Mouse (Mus musculus): ENCODE data around the gene Anp32b. TPM values are rescaled to one million over a fixed set of nuclear protein-coding genes. Genes with fewer than 3 reads are reported as not detected.
A peak's percentile ranks its signal among the peaks of the same experiment; 100 is the strongest.

The Anp32b gene
- total RNA-seq, 1 experiment from 2014 or later = 196 TPM

DNA sequence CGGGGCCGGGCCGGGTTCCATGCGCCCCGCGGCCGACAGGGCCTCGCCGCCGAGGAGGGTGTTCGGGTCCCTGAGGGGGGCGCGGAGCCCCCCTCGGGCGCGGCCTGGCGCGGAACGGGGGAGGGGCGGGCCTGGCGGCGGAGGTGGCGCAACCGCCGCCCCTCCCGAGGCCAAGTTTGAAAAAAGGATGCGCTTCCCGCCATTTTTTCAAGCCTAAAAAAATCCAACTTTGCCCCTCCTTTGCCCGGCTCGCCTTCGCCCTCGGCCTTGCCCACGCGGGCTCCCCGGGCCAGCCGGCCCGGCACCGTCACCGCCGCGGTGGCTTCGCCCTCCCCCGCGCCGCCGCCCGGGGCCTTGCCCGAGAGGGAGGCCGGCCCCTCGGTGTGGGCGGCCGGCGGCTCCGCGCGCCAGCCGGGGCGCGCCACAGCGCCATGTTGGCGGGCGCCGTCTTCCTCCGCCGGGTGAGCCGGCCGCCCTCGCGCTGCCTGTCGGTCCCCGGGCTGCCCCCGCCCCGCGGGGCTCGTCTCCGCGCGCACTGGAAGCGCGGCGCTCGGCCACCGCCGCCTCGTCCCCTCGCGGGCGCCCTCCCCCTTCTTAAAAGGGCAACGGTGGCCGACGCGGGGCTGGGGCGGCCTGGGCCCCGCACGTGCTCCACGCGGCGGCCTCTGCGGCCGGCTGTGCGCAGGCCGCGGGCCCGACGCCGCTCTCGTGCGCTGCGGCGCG lies 1.2 kb downstream of the Anp32b start:
- no peak for ATAC-seq (replicated peaks; ENCODE audit: low read depth, poor library complexity, severe bottlenecking)

DNA sequence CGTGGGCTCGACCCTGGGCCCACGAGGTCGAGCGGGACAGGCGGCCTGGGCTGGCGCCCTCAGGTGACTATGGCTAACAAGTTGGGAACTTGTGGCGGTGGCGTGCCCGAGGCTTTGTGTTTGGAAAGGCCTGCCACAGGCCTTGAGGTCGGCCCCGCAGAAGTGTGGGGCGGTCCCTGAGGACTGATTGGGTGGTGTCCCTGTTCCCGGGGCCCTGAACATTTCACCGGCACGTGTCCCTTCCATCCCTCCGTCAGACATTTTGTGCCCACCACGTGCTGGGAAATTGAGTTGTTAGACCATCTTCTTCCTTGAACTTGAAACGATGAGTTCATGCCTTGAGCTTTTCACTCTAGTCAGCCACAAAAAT lies 1.8 kb downstream of the Anp32b start:
- ATAC-seq (replicated peaks; ENCODE audit: low read depth, poor library complexity, severe bottlenecking) = peak; percentile 41

DNA sequence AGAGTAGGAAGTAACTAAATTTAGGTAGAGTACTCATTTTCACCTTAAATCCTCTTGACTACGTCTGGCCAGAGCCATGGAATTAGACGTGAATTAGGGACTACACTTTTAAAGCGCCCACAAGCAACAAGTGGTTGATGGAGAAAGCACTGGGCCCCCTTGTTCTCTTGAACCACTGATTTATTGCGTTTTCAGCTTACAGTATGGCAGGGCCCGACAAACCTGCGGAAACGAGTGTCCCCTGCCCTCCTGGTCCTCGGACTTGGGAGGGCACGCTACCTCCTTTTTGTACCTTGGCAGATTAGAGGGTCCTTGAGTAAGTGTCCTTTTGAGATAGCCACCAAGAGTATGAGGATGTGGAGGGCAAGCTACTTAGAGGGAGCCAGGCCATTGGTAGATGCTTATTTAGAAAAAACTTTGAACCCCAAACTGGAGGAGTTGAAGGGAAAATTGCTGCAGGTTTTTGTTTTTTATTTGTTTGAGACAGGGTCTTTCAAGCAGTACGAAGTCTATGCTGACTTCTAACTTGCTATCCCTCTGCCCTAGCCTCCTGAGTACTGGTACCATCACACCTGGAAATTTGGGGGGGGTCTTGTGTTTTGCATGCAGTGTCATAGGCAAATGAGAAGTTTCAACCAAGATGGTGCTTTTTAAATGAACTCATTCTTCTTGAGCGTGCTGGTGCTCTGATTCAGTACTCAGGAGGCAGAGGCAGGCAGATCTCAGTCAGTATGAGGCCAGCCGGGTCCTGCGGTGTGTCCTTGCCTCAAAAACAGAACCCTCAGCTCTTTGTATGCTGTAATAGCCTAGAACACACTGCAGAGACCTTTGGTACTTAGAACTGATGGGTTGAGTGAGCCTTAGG lies 2.4 kb downstream of the Anp32b start:
- no peak for ATAC-seq (replicated peaks; ENCODE audit: low read depth, poor library complexity, severe bottlenecking)

DNA sequence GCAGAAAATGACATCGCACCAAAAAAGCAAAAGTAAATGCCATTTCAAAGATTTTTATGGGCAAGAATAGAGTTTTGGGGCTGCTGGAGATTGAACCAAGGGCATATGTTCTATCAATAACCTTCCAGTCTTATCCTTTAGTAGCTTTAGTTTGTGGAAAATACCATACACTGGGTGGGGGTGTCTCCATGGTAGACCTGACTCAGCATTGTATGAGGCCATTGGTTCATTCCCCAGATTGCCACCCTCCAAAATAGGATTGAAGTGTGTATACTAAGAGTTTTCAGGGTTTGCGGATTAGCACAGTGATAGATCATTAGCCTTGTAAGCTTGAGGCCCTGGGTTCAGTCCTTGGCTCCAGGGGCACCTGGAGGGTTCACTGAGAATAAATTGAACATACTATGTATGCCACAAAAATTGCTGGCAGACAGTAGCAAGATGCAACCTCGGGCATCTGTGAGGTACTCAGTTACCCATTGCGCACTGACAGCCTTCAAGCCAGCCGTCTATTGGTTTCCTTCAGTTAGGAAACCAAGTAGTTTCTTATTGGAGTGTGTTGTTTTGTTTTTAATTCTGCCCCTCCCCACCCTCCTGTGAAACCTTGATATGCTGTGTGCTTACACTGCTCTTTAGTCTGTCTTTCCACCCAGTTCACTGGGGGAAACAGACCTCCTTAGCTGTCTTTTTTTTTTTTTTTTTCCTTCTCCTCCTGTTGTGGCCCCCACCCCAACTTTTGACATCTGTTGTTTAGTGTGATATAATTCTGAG lies 3.6 kb downstream of the Anp32b start:
- 0 out of 2 replicates have a peak, but pooled peaks have one; percentile 4 for ATAC-seq (replicated peaks; ENCODE audit: low read depth, poor library complexity, severe bottlenecking)

DNA sequence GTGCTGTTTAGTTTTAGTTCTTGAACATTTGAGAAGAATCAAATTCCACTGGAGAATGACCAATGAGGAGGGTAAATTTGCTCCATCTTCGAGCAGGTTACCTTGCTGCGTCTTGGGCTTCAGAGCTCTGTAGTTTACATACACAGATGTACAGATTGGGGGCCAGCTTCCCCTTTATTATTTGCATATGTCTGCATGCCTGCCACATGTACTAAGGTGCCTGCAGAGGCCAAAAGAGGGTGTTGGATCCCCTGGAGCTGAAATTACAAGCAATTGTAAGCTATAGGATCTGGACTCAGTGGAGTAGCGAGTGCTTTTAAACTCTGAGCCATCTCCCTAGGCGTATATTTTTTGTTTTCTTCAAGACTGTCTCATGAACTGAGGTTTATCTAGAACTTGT lies 6.1 kb downstream of the Anp32b start:
- no peak for ATAC-seq (replicated peaks; ENCODE audit: low read depth, poor library complexity, severe bottlenecking)

DNA sequence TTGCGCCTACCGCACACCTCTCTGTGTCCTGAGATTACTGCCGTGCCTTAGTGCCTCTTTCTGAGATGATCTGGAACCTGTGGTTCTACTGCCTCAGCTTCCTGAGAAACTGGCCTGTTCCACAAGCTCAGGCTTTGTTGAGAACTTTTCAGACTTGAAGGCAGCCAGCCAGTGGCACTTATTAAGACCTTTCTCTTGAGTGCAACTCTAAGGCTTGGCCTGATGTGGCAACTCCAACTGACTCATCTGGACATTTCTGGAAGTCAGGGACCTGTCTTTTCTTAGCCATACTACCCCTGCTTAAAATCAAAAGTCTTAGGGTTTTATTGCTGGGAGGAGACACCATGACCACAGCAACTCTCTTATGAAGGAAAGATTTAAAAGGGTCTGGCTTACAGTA lies 6.5 kb downstream of the Anp32b start:
- no peak for ATAC-seq (replicated peaks; ENCODE audit: low read depth, poor library complexity, severe bottlenecking)

DNA sequence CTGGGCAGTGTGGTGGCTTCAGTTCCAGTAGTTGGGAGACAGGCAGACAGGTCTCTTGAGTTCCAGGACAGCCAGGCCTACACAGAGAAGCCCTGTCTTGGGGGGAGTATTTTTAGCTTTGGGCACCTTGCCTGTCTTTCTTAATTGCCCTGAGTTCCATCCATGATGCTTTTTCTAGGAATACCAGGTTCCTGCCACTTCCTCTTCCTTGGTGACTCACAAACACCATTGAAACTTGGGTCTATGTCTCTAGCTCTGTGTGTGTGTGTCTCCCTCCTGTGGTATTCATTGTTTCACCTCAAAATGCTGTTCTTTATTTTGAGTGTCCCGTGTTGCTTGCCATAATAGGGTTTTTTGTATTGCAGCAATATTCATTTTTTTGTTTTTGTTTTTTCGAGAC lies 7.7 kb downstream of the Anp32b start:
- ATAC-seq (replicated peaks; ENCODE audit: low read depth, poor library complexity, severe bottlenecking) = no peak

DNA sequence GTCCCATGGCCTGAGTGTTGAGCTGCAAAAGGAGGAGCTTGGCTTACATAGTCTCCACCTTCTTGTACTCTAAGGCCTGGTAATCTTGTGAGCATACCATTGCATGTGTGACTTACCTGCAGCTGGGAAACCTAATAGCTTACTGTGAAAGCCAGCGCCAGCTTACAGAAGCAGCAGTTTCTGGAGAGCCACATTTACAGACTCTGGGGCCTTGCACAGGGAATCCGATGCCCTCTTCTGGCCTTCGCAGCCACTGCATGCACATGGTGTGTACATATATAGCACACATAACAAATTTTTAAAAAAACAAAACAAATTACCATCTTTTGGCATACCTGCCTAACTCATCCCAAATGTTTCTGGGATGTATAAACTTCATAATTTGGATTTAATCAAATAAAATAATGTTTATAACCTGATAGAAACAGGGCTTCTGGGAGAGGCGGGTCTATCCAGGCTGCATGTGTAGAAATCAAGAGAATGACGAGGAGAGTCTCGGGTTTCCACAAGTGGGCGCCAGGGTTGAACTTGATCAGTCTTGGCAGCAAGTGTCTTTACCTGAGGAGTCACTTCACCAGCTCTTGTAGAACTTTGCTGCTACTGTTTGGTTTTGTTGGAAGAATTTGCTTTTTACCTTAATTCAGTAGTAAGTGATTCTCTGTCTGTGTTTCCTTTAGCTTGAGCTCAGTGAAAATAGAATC lies 12.6 kb downstream of the Anp32b start:
- ATAC-seq (replicated peaks; ENCODE audit: low read depth, poor library complexity, severe bottlenecking) = peak; percentile 79

DNA sequence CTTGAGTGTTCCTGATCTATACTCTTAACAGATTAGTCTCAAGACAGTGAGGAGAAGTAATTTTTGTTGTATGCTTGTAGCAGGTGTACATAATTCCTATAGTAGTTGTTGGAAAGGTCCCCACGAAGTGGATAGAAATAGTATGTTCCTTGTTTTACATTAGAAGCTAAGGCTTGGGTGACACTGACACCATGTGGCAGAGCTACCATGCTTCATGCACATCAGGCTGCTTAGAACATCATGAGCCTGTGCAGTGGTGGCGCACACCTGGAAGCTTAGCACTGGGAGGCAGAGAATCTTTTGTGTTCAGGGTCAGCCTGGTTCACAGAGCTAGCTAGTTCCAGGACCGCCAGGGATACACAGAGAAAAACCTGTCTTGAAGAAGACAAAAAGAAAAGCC lies 15.0 kb downstream of the Anp32b start:
- ATAC-seq (replicated peaks; ENCODE audit: low read depth, poor library complexity, severe bottlenecking) = no peak

DNA sequence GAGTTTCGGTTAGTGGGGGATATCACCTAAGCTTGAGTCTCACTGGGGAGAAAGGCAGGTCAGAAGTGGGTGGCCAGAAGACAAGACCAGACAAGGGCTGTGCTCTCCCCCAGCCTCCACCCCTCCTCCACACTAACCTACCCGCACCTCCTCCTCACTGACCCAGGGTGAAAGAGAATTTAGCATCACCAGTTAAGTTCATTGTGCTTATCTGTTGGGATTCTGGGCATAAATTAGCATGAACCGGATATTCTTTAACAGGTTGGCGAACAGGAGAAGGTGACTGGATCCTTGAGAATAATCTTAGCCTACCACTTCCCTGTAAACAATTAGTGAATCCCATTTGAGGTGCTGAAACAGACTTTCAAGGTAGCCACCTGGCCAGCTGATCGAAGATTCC lies 24.4 kb downstream of the Anp32b start:
- ATAC-seq (replicated peaks; ENCODE audit: low read depth, poor library complexity, severe bottlenecking) = no peak

DNA sequence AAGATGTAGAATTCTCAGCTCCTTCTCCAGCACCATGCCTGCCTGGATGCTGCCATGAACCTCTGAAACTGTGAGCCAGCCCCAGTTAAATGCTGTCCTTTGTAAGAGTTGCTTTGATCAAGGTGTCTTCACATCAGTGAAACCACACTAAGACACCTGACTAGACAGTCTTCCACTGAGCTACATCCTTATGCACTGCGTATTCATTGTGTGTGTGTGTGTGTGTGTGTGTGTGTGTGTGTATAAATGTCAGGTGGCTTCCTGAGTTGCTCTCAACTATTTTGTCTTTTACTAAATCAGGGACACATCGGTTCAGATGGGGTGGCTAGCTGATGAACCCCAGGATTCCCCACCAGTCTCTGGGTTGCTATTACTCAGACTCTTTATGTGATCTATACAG lies 28.4 kb downstream of the Anp32b start:
- ATAC-seq (replicated peaks; ENCODE audit: low read depth, poor library complexity, severe bottlenecking) = no peak

DNA sequence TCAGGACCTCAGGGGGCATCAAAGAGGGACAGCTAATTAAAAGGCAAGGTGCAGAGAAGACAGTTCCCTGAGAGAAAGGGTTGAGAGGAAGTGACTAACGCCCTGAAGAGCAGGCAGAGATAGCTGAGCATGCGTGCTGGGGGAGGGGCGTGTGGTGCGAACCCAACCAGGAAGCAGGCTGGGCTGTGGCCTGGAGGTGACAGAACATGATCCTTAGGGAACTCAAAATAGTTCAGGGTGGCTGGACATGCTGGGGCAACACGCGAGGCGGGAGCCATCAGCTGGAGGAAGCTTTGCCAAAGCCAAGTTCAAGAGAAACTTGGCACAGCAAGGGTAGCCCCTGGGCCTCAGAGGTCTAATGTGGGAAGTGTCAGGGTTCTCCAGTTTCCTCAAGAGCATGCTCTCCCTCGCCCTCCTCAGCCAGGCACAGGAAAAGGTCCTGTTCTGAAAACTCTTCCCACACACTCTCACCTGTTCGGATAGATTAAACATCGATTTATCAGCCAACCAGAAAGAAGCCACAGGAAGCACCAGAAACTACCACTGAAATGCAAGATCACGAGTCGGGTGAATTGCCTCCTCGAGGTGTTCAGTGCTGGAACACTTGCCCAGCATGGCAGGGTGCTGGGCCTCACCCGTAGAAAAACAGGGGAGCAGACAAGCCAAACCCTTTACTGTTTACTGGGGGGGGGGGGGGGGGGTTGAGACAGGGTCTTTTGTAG lies 35.2 kb downstream of the Anp32b start:
- peak; percentile 79 for ATAC-seq (replicated peaks; ENCODE audit: low read depth, poor library complexity, severe bottlenecking)

DNA sequence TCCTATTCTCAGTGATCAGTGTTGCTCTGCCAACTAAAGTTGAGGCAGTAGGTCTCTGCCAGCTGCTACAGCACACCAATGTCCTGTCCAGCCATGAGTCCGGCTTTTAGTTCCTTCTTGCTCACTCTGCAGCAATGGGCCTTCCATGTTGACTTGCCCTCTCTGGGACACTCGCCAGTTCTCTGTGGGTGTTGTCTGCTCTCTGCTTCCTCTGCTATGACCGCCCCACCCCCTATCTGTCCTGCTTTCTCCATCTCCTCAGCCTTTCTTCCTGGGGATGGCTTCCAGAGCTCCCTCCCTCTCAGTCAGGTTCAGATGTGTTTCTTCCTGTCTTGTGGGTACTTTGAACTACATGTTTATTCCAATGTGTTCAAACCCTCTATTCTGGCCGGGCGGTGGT lies 36.6 kb downstream of the Anp32b start:
- no peak for ATAC-seq (replicated peaks; ENCODE audit: low read depth, poor library complexity, severe bottlenecking)

DNA sequence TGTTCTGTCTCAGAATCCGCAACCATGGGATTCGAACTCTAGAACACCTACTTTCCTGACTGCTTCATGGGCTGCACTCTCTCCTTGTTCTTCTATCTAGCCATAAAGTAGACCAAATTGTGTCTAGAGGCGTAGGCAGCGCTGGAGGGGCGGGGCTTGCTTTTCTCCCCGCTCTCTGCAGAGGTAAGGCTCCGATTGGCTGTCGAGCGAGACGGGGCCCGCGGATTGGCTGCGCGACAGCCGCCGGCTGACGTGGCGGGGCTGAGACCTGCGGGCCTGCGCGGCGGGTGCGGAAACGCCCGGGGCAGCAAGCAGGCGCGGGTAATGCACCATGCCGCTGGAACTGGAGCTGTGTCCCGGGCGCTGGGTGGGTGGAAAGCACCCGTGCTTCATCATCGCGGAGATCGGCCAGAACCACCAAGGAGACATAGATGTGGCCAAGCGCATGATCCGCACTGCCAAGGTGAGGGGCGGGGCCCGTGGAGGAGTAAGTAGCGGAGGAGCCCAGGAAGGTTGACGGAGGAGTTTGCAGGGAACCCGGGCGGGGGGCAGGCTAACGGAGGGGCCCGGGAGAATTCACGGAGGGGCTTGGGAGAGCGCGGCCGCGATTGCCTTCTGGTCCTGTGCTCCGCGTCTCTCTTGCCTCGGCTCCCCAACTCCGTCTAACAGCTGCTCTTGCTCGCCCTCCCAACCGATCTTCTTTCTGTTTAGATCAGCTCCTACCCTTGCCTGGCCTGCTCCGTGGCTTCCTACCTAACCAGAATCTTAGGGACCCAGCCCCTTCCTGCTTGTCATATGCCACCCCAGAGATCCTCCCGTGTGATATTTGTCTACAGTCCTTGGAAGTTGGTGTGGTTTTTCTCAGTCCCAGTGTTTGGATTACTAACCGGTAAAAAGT lies 38.6 kb downstream of the Anp32b start, which contains the start of gene Nans:
Gene Nans, plus strand, starts transcription at position 221 of the 898 bp plus-strand sequence.
- peak; percentile 85 for ATAC-seq (replicated peaks; ENCODE audit: low read depth, poor library complexity, severe bottlenecking)

DNA sequence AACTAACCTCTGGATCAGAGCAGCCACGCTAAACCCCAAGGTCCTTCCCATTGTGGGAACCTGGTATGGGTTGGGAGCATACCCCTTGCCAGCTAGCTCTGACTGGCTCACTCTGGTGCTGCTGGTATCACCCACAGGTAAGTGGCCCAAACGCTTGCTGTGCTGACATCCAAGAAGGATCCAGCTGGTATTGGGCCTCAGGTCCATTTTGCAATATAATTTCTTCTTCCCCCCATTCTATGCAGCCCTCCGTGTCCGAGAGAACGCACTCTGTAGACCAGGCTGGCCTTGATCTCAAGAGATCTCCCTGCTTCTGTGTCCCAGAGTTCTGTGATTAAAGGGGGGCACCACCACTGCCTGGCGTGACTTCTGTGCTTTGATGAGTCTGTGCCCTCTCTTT lies 42.4 kb downstream of the Anp32b start:
- no peak for ATAC-seq (replicated peaks; ENCODE audit: low read depth, poor library complexity, severe bottlenecking)

DNA sequence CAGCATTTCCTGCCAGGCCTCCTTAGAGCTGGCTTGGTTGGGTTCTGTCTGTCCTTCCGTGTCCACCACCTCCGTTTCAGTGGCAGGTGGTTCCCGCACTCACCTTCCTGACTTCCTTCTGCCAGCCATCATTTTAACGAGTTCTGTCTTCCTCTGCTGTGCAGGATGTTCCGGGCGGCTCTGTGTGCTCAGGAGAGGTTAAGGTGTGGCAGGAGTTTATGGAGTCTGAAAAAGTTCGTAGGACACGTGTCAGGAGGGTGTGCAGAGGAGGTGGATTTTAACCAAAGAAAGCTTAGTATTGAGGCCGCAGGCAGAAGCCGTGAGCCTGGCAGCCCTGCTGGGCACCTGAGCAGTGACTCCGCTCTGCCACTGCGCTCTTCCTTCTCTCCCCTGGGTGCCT lies 44.8 kb downstream of the Anp32b start:
- ATAC-seq (replicated peaks; ENCODE audit: low read depth, poor library complexity, severe bottlenecking) = no peak

DNA sequence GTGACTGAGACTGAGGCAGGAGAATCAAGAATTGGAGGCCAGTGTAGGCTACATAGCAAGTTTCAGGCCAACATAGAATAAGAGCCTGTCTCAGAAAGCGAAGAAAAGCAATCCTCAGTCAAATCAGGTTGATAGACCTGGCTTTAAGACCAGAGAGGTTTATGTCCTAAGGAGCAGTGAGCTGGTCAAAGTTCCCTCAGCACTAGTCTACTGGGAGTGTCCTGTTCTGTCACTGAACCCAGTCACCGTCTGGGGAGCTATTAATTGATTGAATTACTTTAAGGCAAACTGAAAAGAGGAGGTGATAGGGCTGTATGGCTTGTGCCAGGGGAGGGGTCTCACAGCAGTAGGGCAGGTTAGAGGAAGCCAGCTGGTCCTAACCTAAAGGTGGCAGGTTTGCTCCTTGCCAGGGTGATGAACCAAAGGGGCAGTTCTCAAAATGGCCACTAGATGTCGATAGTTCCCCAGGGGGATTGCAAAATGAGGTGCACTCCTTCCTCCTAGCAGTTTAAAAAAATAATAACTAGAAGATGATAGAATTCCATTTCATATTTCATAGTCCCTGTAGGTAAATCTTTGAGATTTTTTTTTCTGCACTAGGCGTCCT lies 46.7 kb downstream of the Anp32b start:
- peak; percentile 80 for ATAC-seq (replicated peaks; ENCODE audit: low read depth, poor library complexity, severe bottlenecking)

DNA sequence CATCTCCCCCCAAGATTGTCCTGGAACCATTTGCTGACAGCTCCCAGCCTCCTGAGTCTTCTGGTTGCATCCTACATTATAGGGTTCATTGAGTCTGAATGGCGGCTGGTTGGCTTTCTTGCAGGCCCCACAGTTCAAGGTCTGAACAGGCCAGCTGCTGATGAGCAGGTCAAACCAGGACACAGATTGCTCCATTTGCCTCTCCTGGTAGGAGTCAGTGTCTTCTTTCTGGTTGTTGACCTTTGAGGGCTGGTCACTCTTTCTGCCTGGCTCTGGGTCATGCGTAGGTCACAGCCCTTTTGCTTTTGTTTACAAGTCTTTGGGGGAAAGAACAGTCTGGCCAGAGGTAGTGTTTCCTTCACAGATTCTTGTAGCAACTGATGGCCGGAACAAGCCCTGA lies 47.8 kb downstream of the Anp32b start:
- ATAC-seq (replicated peaks; ENCODE audit: low read depth, poor library complexity, severe bottlenecking) = no peak

Measured in common myeloid progenitor, adult 5-6 weeks (primary cell).